Mouse (Mus musculus): ENCODE measurements around the gene Fn3k.

GRCm38 (mm10) chr11:121387750-121388553 lies 46.8 kb upstream of the Fn3k start, which contains the start of gene Rab40b:
- no peak for TF ChIP-seq HCFC1 (IDR thresholded peaks at IDR 0.05; ENCODE audit: borderline replicate concordance, insufficient read depth, low read length)
- TF ChIP-seq CHD2 (IDR thresholded peaks at IDR 0.05; ENCODE audit: low read depth, low read length) = peak; percentile 57; the same call in 1 of the 2 replicates
- no peak for TF ChIP-seq ZNF384 (IDR thresholded peaks at IDR 0.05; ENCODE audit: low read depth, low read length)
- no peak for TF ChIP-seq MAFK (IDR thresholded peaks at IDR 0.05; ENCODE audit: insufficient read depth, low read depth, low read length)
- no peak for TF ChIP-seq ZC3H11A (IDR thresholded peaks at IDR 0.05; ENCODE audit: borderline replicate concordance, low read depth, low read length)
